Mouse (Mus musculus) CH12.LX (cell line): ENCODE results near the gene Fbxo31. TPM values are rescaled to one million over a fixed set of nuclear protein-coding genes. Genes with fewer than 3 reads are reported as not detected.

Experiments used
- DNase-seq: peaks from one replicate; pipeline ENCODE4 v3.0.0-alpha.2; 2013; ENCODE audit errors: extremely low read depth
- H3K27ac ChIP-seq: 2 replicates; pipeline ENCODE4 v1.5.1; 2012; ENCODE audit warnings: low read depth, mild to moderate bottlenecking, control low read depth, moderate library complexity; ENCODE audit not compliant: insufficient read depth
- H3K27me3 ChIP-seq: replicated peaks from 2 replicates; pipeline ENCODE3; 2012; ENCODE audit warnings: inconsistent platforms
- H3K36me3 ChIP-seq, 2 experiments: replicated peaks in 1 of 2; 2 replicates each; pipeline versions ENCODE3 to v1.6.1; 2012; ENCODE audit warnings: inconsistent platforms in 1 of 2, low read length in 1 of 2, mild to moderate bottlenecking in 1 of 2, mixed read lengths in 1 of 2, moderate library complexity in 1 of 2; ENCODE audit not compliant: control insufficient read depth in 1 of 2, insufficient read depth in 1 of 2
- H3K4me1 ChIP-seq, 2 experiments: 2 replicates each; pipeline ENCODE4 v1.6.1; 2012; ENCODE audit warnings: inconsistent platforms in 1 of 2, moderate library complexity in 1 of 2; ENCODE audit not compliant: insufficient read depth in 2 of 2, control insufficient read depth in 1 of 2
- H3K4me2 ChIP-seq: 2 replicates; pipeline ENCODE4 v1.6.1; 2012; ENCODE audit warnings: low read depth, mild to moderate bottlenecking, control low read depth; ENCODE audit not compliant: poor library complexity, insufficient read depth, severe bottlenecking
- H3K4me3 ChIP-seq, 3 experiments: fragments of 150-350 bp in 1 of 3; sonication (generic) in 1 of 3; replicated peaks in 1 of 3; 2 replicates each; pipeline versions ENCODE3 to v1.5.1; 2011 to 2012; ENCODE audit warnings: low read depth in 2 of 3, low read length in 2 of 3, mild to moderate bottlenecking in 2 of 3, moderate library complexity in 2 of 3, control low read depth in 1 of 3, improper control_type of control experiment in 1 of 3, inconsistent platforms in 1 of 3, mixed read lengths in 1 of 3; ENCODE audit not compliant: poor library complexity in 1 of 3
- H3K79me2 ChIP-seq: replicated peaks from 2 replicates; pipeline ENCODE4 v1.6.1; 2012; ENCODE audit warnings: mild to moderate bottlenecking, moderate library complexity; ENCODE audit not compliant: control insufficient read depth, poor library complexity, insufficient read depth, severe bottlenecking; ENCODE audit errors: extremely low read depth
- H3K9ac ChIP-seq: 2 replicates; pipeline ENCODE4 v1.6.1; 2012; ENCODE audit warnings: low read depth, mild to moderate bottlenecking, control low read depth, moderate library complexity; ENCODE audit not compliant: insufficient read depth
- H3K9me3 ChIP-seq: replicated peaks from 2 replicates; pipeline ENCODE3; 2012; ENCODE audit warnings: low read length, inconsistent platforms, mixed read lengths
- BHLHE40 ChIP-seq: IDR thresholded peaks from 2 replicates; pipeline ENCODE4 v1.6.1; 2011; ENCODE audit warnings: mild to moderate bottlenecking, low read depth, low read length, improper control_type of control experiment
- MAFK ChIP-seq: IDR thresholded peaks from 2 replicates; pipeline ENCODE4 v1.6.1; 2011; ENCODE audit warnings: low read length, improper control_type of control experiment; ENCODE audit not compliant: insufficient replicate concordance
- MAX ChIP-seq: IDR thresholded peaks from 2 replicates; pipeline ENCODE4 v1.6.1; 2011; ENCODE audit warnings: low read length, improper control_type of control experiment
- MEF2A ChIP-seq: IDR thresholded peaks from 2 replicates; pipeline ENCODE4 v1.6.1; 2014; ENCODE audit warnings: low read depth, mild to moderate bottlenecking, inconsistent platforms, low read length, improper control_type of control experiment, borderline replicate concordance
- MYC ChIP-seq: IDR thresholded peaks from 2 replicates; pipeline ENCODE4 v1.6.1; 2011; ENCODE audit warnings: low read depth, mild to moderate bottlenecking, improper control_type of control experiment, low read length
- NELFE ChIP-seq: IDR thresholded peaks from 2 replicates; pipeline ENCODE4 v1.6.1; 2011; ENCODE audit warnings: low read depth, low read length, improper control_type of control experiment
- POLR2AphosphoS2 ChIP-seq: IDR thresholded peaks from 2 replicates; pipeline ENCODE4 v1.6.1; 2011; ENCODE audit warnings: low read depth, low read length, improper control_type of control experiment
- RAD21 ChIP-seq: IDR thresholded peaks from 2 replicates; pipeline ENCODE4 v1.6.1; 2011; ENCODE audit warnings: low read depth, mild to moderate bottlenecking, low read length, improper control_type of control experiment, moderate library complexity
- TCF12 ChIP-seq: IDR thresholded peaks from 2 replicates; pipeline ENCODE4 v1.6.1; 2014; ENCODE audit warnings: low read depth, mild to moderate bottlenecking, inconsistent platforms, low read length, improper control_type of control experiment
- UBTF ChIP-seq: IDR thresholded peaks from 2 replicates; pipeline ENCODE4 v1.6.1; 2012; ENCODE audit warnings: low read depth, mild to moderate bottlenecking, inconsistent platforms, low read length, improper control_type of control experiment, moderate library complexity
- ZMIZ1 ChIP-seq: IDR thresholded peaks from 2 replicates; pipeline ENCODE4 v1.6.1; 2012; ENCODE audit warnings: low read depth, mild to moderate bottlenecking, inconsistent platforms, low read length, improper control_type of control experiment
- ZNF384 ChIP-seq: IDR thresholded peaks from 2 replicates; pipeline ENCODE4 v1.6.1; 2012; ENCODE audit warnings: low read depth, low read length, improper control_type of control experiment, inconsistent platforms
- dilution Hi-C: fragments of 300-500 bp; cut with MboI; formaldehyde crosslinking; loops from 2 replicates; pipeline ENCODE4 v1.14.3; 2020; ENCODE audit warnings: low sequenced_read_pairs; ENCODE audit not compliant: extremely low pct_unique_long_range_greater_than_20kb, extremely low pct_ligation_motif_present
- in situ Hi-C: fragments of 300-500 bp; cut with MboI; formaldehyde crosslinking; loops from 3 replicates; pipeline ENCODE4 v1.14.3; 2019; ENCODE audit warnings: low sequenced_read_pairs, low pct_ligation_motif_present, low pct_unique_long_range_greater_than_20kb, mixed read lengths
- polyA plus RNA-seq: library from polyadenylated mRNA; unstranded; fragments of >175 nt; gene quantifications from 2 replicates; pipeline ENCODE4 v1.2.1, GENCODE M21; 2012; ENCODE audit warnings: low read depth; ENCODE audit not compliant: insufficient read length
- total RNA-seq, 2 experiments: library from RNA; depleted of rRNA; stranded (reverse); fragments of 300-350 nt in 1 of 2; fragments of >200 nt in 1 of 2; gene quantifications; 2 replicates each; pipeline ENCODE4 v1.2.3; 2012 to 2014

Gene Fbxo31
- total and polyA plus RNA-seq, 3 experiments: 13.2 to 24.7 (median 14.2) TPM

GRCm38 (mm10) chr8:121570335-121570734, 8.3 kb downstream of the Fbxo31 start:
- dilution Hi-C loops (no loop called here), in situ Hi-C loops (no loop called here)
- Histone ChIP-seq H3K4me1 (peaks cover 3 to 11% of the 10 kb centered on the region in 2 experiments; a peak in 3 of 4 replicates), H3K4me2 (no peak overlapping the region), H3K36me3 (peaks cover 5 to 84% of the 10 kb centered on the region in 2 experiments), H3K27me3 (no peaks in the 10 kb centered on the region), H3K27ac (no peak overlapping the region), H3K4me3 (no peak overlapping the region), H3K79me2 (peaks cover 18% of the 10 kb centered on the region), H3K9me3 (no peaks in the 10 kb centered on the region), H3K9ac (no peak overlapping the region)
- DNase-seq: no peak
- no peak for TF ChIP-seq MYC
- TF ChIP-seq TCF12: no peak
- TF ChIP-seq MAFK: no peak

- Histone ChIP-seq H3K27me3 (no peaks in the 10 kb centered on the region), H3K27ac (no peak overlapping the region), H3K36me3 (peaks cover 14 to 90% of the 10 kb centered on the region in 2 experiments), H3K79me2 (peaks cover 6% of the 10 kb centered on the region), H3K9me3 (no peaks in the 10 kb centered on the region), H3K4me3 (no peak overlapping the region), H3K4me2 (no peak overlapping the region), H3K4me1 (0 out of 4 replicates have a peak, but pooled peaks cover 0 to 3% of the 10 kb centered on the region in 2 experiments), H3K9ac (no peak overlapping the region)
- in situ Hi-C loops: no loop called here
- dilution Hi-C loops: no loop called here
- no peak for DNase-seq
- no peak for TF ChIP-seq UBTF
- TF ChIP-seq MAFK: peak; percentile 93
Measured at GRCm38 (mm10) chr8:121568321-121568720, 10.3 kb downstream of the Fbxo31 start.

DNA sequence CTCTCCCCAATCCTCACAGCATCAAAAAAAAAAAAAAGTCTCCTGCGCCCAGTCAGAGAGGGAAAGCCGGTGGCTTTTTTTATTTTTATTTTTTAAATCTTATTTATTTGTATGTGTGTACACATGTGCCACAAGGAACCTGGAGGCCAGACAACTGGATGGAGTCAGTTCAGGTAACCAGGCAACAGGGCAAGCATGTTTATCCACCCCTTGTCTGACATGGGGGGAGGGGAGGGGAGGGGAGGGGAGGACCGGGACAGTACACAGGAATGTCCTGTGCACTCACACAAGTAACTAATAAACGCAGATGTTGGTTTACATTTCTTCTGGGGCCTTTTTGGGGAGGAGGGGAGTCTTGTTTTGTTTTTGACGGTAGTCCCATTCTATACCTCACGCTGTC, 14.9 kb downstream of the Fbxo31 start:
- no peak overlapping the region for H3K4me2 ChIP-seq
- H3K36me3 ChIP-seq: peaks cover 27 to 91% of the 10 kb centered on the region in 2 experiments
- H3K79me2 ChIP-seq: no peaks in the 10 kb centered on the region
- no peak for DNase-seq
- H3K27ac ChIP-seq: no peak overlapping the region
- 0 out of 4 replicates have a peak, but pooled peaks cover 0 to 3% of the 10 kb centered on the region in 2 experiments for H3K4me1 ChIP-seq
- H3K27me3 ChIP-seq: no peaks in the 10 kb centered on the region
- dilution Hi-C loops (no loop called here), in situ Hi-C loops (no loop called here)
- H3K4me3 ChIP-seq: no peak overlapping the region
- H3K9me3 ChIP-seq: no peaks in the 10 kb centered on the region
- H3K9ac ChIP-seq: no peak overlapping the region
- TF ChIP-seq MAX (no peak), ZMIZ1 (no peak), BHLHE40 (no peak), MEF2A (no peak), MYC (no peak), POLR2AphosphoS2 (no peak), RAD21 (no peak), ZNF384 (no peak), NELFE (no peak)
